Mouse (Mus musculus) neural tube, embryonic 11.5 days (tissue): ENCODE data around the gene Ccdc27. TPM values are rescaled to one million over a fixed set of nuclear protein-coding genes. Genes with fewer than 3 reads are reported as not detected.

Source experiments
- ATAC-seq: fragments of 200-750 bp; cut with Nextera tagmentation; 2 replicates; pipeline ENCODE4 v1.8.0; 2017; ENCODE audit warnings: moderate number of reproducible peaks, mild to moderate bottlenecking, moderate TSS enrichment, moderate library complexity; ENCODE audit not compliant: insufficient read depth, low FRiP score, low TSS enrichment
- DNase-seq: peaks from one replicate; pipeline ENCODE4 v3.0.0-alpha.2; 2015; ENCODE audit warnings: low spot score
- H3K27ac ChIP-seq: fragments of 300-500 bp; sonication (generic); 2 replicates; pipeline ENCODE4 v1.5.1; 2014; ENCODE audit warnings: low read depth, mild to moderate bottlenecking, low read length
- H3K27me3 ChIP-seq: fragments of 300-500 bp; sonication (generic); 2 replicates; pipeline ENCODE4 v1.6.1; 2014; ENCODE audit warnings: mild to moderate bottlenecking, low read length, mixed read lengths; ENCODE audit not compliant: control insufficient read depth, insufficient read depth
- H3K36me3 ChIP-seq: fragments of 300-500 bp; sonication (generic); 2 replicates; pipeline ENCODE4 v1.6.1; 2014; ENCODE audit warnings: mild to moderate bottlenecking, low read length, moderate library complexity, mixed read lengths; ENCODE audit not compliant: control insufficient read depth, insufficient read depth
- H3K4me1 ChIP-seq: fragments of 300-500 bp; sonication (generic); 2 replicates; pipeline ENCODE4 v1.6.1; 2014; ENCODE audit warnings: low read length, mixed read lengths; ENCODE audit not compliant: control insufficient read depth, insufficient read depth
- H3K4me2 ChIP-seq: fragments of 300-500 bp; sonication (generic); 2 replicates; pipeline ENCODE4 v1.6.1; 2014; ENCODE audit warnings: low read depth, mild to moderate bottlenecking, moderate library complexity
- H3K4me3 ChIP-seq: fragments of 300-500 bp; sonication (generic); 2 replicates; pipeline ENCODE4 v1.5.1; 2014; ENCODE audit warnings: low read depth, low read length
- H3K9ac ChIP-seq: fragments of 300-500 bp; sonication (generic); 2 replicates; pipeline ENCODE4 v1.6.1; 2014; ENCODE audit warnings: mild to moderate bottlenecking, low read length
- H3K9me3 ChIP-seq: fragments of 300-500 bp; sonication (generic); 2 replicates; pipeline ENCODE4 v1.6.1; 2016; ENCODE audit warnings: low read length; ENCODE audit not compliant: control insufficient read depth
- WGBS: fragments of 180-500 bp; shearing (Covaris S2); extraction: QIAGEN DNeasy Blood & Tissue Kit; methylation state at CpG from one replicate; pipeline ENCODE4 v1.1.7; 2014; 5-methylcytosine and 5-hydroxymethylcytosine counted together
- polyA plus RNA-seq: library from polyadenylated mRNA; unstranded; fragments of >200 nt; fragmentation: Nextera tagmentation; extraction: Ambion mirVana; gene quantifications from 2 replicates; pipeline ENCODE4 v1.2.1, GENCODE M21; 2014

The Ccdc27 gene
- polyA plus RNA-seq, 1 experiment from 2014 or later = not detected

DNA sequence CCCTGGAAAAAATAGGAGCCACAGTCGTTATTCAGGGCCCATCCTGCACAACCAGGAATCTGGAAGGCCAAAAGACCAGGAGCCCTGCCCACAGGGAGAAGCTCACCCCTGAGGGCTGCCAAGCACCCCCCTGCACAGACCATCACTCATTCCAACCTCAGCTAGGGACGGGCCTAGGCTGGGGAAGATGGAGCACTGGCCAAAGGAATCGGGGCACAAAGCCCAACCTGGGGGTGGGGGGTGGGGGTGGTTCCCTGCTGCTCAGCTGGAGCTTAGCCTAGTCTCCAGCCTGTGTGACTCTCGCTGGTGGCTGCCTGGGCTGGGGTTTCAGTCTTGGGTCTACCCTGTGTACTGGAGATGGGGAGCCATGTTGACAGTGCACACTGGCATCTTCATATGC is 19.6 kb downstream of the Ccdc27 start:
- 0 out of 2 replicates have a peak, but pooled peaks cover 7% of the 10 kb centered on the region for H3K27me3 ChIP-seq

DNA sequence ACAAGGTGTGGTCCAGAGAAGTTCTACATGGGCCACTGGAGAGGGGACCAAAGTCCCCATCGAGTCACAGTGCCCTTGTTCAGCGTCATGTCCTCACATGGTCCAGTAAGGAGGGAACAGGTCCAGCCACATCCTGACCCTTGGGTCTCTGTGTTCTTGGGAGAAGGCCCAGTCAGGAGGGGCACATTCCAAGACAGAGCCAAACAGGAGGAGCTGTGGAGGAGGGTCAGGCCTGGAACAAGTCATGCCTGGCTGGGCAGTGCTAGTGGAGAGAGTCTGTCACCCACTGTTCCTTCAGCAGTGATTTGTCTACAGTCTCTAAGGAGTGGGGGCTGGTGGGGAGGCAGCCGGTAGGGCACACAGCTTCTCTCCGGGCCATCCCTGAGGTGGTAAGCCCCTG is 20.1 kb downstream of the Ccdc27 start:
- H3K9ac ChIP-seq = no peak overlapping the region
- peaks cover 8% of the 10 kb centered on the region; the same call in 1 of the 2 replicates for H3K4me1 ChIP-seq
- no peak overlapping the region for H3K4me3 ChIP-seq
- 76% methylated on average over 4 of the region's 4 CpGs for WGBS
- ATAC-seq = no peak
- peaks cover 21% of the 10 kb centered on the region for H3K36me3 ChIP-seq
- no peaks in the 10 kb centered on the region for H3K9me3 ChIP-seq
- H3K4me2 ChIP-seq = no peak overlapping the region
- 0 out of 2 replicates have a peak, but pooled peaks cover 7% of the 10 kb centered on the region for H3K27me3 ChIP-seq
- DNase-seq = no peak
- no peak overlapping the region for H3K27ac ChIP-seq

More for the DNA sequence above, 19.6 kb downstream of the Ccdc27 start:
- 50% methylated on average over 4 of the region's 4 CpGs for WGBS
- Histone ChIP-seq H3K36me3 (peaks cover 21% of the 10 kb centered on the region), H3K4me1 (peaks cover 8% of the 10 kb centered on the region; the same call in 1 of the 2 replicates), H3K27ac (no peak overlapping the region), H3K9me3 (no peaks in the 10 kb centered on the region), H3K9ac (no peak overlapping the region), H3K4me3 (no peak overlapping the region), H3K4me2 (no peak overlapping the region)
- ATAC-seq (no peak), DNase-seq (no peak)

DNA sequence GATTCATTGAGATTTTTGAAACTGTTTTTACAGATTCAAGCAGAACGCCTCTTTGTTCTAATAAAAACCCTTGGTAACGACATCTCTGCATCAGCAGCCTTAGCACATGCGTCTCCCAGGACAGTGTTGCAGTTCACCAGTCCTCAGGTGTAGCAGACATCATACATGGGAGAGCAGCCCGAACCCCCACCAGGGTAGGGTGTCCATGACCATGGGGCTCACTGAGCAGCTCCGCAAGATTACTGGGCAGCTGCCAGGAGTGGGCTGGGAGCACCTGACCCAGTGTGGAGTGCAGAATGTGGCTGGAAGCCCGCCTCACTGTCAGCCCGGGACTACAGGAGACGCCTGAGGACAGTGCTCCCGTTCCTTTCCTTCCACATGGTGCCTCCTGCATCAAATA is 21.0 kb downstream of the Ccdc27 start:
- H3K36me3 ChIP-seq = peaks cover 30% of the 10 kb centered on the region
- DNase-seq (no peak), ATAC-seq (0 out of 2 replicates have a peak, but pooled peaks have one; percentile 23)
- H3K27me3 ChIP-seq = 0 out of 2 replicates have a peak, but pooled peaks cover 3% of the 10 kb centered on the region
- H3K4me2 ChIP-seq = no peak overlapping the region
- H3K9me3 ChIP-seq = no peaks in the 10 kb centered on the region
- WGBS = 91% methylated on average over 9 of the region's 9 CpGs
- H3K9ac ChIP-seq = no peak overlapping the region
- no peak overlapping the region for H3K27ac ChIP-seq
- H3K4me1 ChIP-seq = peaks cover 8% of the 10 kb centered on the region; the same call in 1 of the 2 replicates
- H3K4me3 ChIP-seq = no peak overlapping the region

DNA sequence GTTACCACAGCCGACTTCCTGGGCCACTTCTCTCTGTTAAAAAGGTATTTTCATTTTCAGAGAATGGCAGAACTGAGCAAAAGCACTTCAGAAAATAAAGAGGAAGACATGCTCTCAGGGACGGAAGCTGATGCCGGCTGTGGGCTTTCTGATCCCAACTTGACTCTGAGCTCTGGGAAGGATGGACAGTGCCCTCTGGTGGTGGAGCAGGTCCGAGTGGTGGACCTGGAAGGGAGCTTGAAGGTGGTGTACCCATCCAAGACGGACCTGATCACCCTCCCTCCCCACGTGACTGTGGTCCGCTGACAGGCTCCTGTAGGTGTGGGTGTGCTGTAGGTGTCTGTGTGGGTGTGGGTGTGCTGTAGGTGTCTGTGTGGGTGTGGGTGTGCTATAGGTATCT is 22.9 kb downstream of the Ccdc27 start:
- H3K36me3 ChIP-seq = peaks cover 32% of the 10 kb centered on the region
- no peak overlapping the region for H3K4me3 ChIP-seq
- WGBS = 79% methylated on average over 7 of the region's 7 CpGs
- H3K4me2 ChIP-seq = no peak overlapping the region
- H3K27ac ChIP-seq = no peak overlapping the region
- no peak overlapping the region for H3K9ac ChIP-seq
- ATAC-seq (no peak), DNase-seq (no peak)
- H3K4me1 ChIP-seq = 0 out of 2 replicates have a peak, but pooled peaks cover 3% of the 10 kb centered on the region
- no peaks in the 10 kb centered on the region for H3K9me3 ChIP-seq
- H3K27me3 ChIP-seq = no peaks in the 10 kb centered on the region

DNA sequence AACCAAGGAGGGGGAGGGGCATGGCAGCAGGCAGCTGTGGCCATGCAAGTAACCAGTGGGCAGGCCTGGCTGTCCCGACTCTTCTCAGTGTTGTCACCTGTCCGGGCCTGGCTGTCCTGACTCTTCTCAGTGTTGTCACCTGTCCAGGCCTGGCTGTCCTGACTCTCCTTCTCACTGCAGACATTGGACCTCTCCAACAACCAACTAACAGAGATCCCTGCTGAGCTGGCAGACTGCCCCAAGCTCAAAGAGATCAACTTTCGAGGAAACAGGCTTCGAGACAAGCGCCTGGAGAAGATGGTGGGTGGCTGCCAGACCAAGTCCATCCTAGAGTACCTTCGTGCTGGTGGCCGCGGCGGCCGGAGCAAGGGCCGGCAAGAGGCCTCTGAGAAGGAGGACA is 27.0 kb downstream of the Ccdc27 start:
- Histone ChIP-seq H3K27me3 (no peaks in the 10 kb centered on the region), H3K9me3 (no peaks in the 10 kb centered on the region), H3K27ac (no peak overlapping the region), H3K4me2 (no peak overlapping the region), H3K9ac (no peak overlapping the region), H3K36me3 (peaks cover 26% of the 10 kb centered on the region), H3K4me1 (peaks cover 9% of the 10 kb centered on the region), H3K4me3 (no peak overlapping the region)
- 97% methylated on average over 8 of the region's 11 CpGs for WGBS
- no peak for ATAC-seq
- no peak for DNase-seq

DNA sequence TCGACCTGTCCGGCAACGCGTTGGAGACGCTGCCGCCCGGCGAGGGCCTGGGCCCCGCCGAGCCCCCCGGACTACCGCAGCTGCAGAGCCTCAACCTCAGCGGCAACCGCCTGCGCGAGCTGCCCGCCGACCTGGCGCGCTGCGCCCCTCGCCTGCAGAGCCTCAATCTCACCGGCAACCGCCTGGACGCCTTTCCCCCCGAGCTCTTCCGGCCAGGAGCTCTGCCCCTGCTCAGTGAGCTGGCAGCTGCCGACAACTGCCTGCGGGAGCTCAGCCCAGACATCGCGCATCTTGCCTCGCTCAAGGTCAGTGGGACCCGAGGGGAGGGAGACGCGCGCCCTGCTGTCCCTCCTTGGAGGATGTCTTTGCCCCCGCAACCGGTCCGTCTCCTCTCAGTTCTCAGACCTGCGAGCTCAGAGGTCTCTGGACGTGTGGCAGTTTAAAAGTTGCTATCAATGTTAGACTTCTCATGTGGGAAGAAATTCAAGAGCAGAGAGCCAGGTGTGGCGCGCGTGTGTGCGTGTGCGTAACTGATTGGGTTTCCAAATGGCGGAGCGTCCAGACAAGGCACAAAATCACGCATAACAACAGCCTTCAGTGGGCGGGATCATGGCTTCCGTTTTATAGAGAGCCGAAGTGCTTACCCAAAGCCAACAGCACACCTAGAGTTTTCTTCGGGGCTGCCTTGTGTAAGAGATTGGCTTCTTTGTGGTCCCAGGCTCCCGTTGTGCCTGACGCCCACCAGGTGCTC is 30.2 kb downstream of the Ccdc27 start:
- Histone ChIP-seq H3K27ac (no peak overlapping the region), H3K4me3 (peak overlapping the region; percentile 97), H3K9ac (peak overlapping the region; percentile 93), H3K27me3 (no peaks in the 10 kb centered on the region), H3K4me1 (peaks cover 9% of the 10 kb centered on the region), H3K4me2 (peak overlapping the region; percentile 96), H3K36me3 (peaks cover 10% of the 10 kb centered on the region; the same call in 1 of the 2 replicates), H3K9me3 (no peaks in the 10 kb centered on the region)
- ATAC-seq (no peak), DNase-seq (no peak)
- WGBS = 3% methylated on average over 55 of the region's 55 CpGs

DNA sequence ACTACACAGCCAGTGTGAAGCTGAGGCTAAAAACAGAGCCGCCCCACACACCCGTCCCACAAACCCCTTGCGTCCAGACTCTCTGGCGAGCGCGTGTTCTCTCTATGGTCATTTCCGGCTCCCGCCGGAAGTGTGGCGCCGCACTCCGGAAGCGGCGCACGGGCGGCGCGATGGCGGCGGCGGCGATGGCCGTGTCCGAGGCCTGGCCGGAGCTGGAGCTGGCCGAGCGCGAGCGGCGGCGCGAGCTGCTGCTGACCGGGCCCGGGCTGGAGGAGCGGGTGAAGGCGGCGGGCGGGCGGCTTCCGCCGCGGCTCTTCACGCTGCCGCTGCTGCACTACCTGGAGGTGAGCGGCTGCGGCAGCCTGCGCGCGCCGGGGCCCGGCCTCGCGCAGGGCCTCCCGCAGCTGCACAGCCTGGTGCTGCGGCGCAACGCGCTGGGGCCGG is 30.8 kb downstream of the Ccdc27 start, which contains the start of gene Lrrc47:
Gene Lrrc47, plus strand, starts transcription at position 86 of the 444 bp plus-strand sequence.
- peaks cover 5% of the 10 kb centered on the region; the same call in 1 of the 2 replicates for H3K36me3 ChIP-seq
- no peak within 1 kb of the TSS for H3K27ac ChIP-seq
- ATAC-seq (peak; percentile 93), DNase-seq (peak; percentile 88)
- peak within 1 kb of the TSS; percentile 96 for H3K4me2 ChIP-seq
- WGBS = 0% methylated on average over 48 of the region's 59 CpGs
- peaks cover 9% of the 10 kb centered on the region for H3K4me1 ChIP-seq
- H3K9me3 ChIP-seq = no peaks in the 10 kb centered on the region
- H3K27me3 ChIP-seq = no peaks in the 10 kb centered on the region
- peak within 1 kb of the TSS; percentile 97 for H3K4me3 ChIP-seq
- H3K9ac ChIP-seq = peak within 1 kb of the TSS; percentile 93

DNA sequence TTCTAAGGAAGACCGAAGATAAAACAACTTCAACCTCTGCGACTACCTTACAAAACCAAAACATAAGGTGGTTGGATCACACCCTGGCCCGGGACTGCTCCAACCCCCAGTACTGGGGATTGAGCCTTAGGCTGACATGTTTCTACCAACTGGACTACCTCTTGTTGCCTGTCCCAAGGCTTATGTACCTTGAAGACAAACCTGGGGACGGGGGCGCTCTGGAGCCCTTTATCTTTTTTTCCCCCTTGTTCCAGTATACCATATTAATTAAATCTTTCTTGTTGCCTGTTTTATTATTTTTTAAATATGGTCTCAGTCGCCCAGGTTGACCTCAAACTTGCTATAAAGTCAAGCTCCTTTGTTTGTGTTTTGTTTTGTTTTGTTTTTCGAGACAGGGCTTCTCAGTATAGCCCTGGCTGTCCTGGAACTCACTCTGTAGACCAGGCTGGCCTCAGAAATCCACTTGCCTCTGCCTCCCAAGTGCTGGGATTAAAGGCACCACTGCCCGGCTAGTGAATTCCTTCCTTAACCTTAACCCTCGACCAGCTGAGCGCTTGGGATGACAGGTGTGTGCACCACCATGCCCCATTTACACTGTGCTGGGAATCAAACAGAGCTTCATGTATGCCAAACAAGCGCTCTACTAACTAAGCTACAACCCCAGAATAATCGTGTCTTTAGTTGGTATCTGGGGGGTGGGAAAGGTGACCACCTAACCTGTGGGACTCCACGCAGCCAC is 31.4 kb downstream of the Ccdc27 start:
- peaks cover 9% of the 10 kb centered on the region for H3K4me1 ChIP-seq
- H3K36me3 ChIP-seq = peaks cover 4% of the 10 kb centered on the region; the same call in 1 of the 2 replicates
- no peak overlapping the region for H3K27ac ChIP-seq
- H3K9ac ChIP-seq = peak overlapping the region; percentile 93
- ATAC-seq (no peak), DNase-seq (no peak)
- peak overlapping the region; percentile 97 for H3K4me3 ChIP-seq
- WGBS = 29% methylated on average over 13 of the region's 13 CpGs
- no peaks in the 10 kb centered on the region for H3K27me3 ChIP-seq
- H3K4me2 ChIP-seq = peak overlapping the region; percentile 96
- no peaks in the 10 kb centered on the region for H3K9me3 ChIP-seq
